Mouse (Mus musculus) thymus, postnatal 4 days (tissue): ENCODE results near the gene Slc22a23.
A peak's percentile ranks its signal among the peaks of the same experiment; 100 is the strongest.

Experiments used
- DNase-seq: peaks from one replicate; pipeline ENCODE4 v3.0.0; 2021

Slc22a23 gene

DNA sequence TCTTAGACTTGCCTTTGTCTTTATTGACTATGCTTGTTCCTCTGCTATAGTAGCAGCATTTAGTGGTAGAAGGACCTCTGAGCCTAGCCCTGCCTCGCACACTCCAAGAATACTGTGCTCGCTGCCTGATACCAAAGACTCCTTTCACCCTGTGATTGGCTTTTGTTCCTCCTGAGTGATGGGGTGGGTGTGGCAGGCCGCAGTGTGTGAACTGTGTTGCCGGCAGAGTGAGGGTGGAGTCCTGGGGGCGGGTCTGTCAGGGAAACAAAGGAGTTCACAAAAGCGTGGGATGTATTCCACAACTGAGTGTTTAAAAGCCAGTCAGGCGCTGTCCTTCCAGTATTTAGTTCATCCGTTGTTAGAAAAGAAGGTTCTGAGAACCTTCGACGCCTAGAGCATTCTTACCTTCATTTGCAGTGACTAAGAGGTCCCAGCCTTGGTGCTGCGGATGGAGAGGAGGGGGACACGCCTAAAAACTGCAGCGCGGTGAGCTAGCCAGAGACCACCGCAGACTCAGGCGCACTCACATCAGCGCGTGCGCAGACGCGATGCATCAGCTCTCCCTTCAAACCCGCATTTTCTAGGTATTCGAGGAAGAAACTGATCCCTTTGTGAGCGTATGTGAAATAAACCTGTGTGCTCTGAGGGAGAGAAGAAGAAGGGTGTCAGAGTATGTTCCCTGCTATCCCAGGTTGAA, 213.8 kb downstream of the Slc22a23 start:
- peak; percentile 75 for DNase-seq

DNA sequence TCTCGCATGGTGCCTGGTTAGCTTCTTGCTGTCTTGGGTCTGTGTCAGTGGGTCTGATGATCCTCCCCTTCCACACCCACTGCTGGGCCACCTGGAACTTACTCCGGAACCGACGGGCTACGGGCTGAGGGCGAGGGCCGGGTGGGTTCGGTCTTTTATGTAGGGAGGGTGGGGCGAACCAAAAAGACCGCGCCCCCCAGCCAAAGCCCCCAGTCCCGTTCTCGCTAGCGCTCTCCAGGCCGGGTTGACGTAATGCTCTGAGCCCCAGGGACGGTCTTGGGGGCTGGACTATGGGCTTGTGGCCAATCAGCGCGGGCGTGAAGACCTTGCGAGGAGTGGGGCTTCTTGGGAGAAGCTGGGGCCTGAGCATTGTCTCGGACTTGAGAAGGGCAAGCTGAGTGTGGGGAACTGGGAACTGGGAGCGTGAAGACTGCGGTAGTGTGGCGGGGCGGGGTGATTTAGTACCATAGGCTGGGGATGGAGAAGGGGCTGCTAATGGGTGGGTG, 214.7 kb downstream of the Slc22a23 start, which contains the start of gene Tubb2b:
Gene Tubb2b, minus strand, starts transcription at position 241 of the 506 bp plus-strand sequence.
- peak; percentile 78 for DNase-seq

DNA sequence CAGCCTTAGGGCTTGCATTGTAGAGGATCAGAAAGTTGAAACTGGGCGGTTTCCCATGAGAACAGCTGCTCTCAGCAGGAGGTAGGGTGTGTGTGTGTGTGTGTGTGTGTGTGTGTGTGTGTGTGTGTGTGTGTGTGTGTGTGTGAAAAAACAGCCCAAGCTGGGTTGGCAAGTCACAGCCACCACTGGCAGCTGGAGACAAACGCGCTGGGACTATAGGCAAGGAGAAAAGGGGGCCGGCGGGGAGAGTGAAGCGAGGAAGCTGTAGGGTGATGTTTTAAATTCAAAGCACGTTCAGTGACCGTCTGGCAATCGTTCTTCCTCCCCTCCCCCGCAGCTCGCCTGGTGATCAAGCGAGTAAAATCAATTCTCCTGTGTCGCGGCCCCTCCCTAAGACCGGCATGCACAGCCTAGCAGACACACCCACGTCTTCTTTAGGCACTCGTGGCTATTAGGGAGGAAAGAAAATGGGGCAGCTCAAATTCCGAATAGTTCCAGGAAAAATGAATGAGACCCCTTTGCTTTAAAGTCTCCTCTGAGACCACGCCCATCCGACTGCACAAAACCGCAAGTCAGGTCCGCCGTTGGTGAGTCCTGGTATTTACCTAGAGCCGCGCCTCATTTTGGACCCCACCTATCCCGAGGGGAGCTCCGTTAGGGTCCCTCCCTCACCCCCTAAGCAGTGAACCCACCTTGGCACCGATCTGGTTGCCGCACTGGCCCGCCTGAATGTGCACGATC, 215.3 kb downstream of the Slc22a23 start:
- DNase-seq, result peak; percentile 62
